Mouse (Mus musculus): Measurements from ENCODE around the gene Kank4. TPM values are rescaled to one million over a fixed set of nuclear protein-coding genes. Genes with fewer than 3 reads are reported as not detected.
"Not testable (repeated sequence)": the region's sequence is repeated elsewhere in the genome, so short reads cannot be mapped to it uniquely, and the experiment has no call there.

The Kank4 gene
- total RNA-seq (2015) (not detected in 2 replicates), total RNA-seq (2017) (0.04 TPM in 1 of 2 replicates, not detected in the other)

DNA sequence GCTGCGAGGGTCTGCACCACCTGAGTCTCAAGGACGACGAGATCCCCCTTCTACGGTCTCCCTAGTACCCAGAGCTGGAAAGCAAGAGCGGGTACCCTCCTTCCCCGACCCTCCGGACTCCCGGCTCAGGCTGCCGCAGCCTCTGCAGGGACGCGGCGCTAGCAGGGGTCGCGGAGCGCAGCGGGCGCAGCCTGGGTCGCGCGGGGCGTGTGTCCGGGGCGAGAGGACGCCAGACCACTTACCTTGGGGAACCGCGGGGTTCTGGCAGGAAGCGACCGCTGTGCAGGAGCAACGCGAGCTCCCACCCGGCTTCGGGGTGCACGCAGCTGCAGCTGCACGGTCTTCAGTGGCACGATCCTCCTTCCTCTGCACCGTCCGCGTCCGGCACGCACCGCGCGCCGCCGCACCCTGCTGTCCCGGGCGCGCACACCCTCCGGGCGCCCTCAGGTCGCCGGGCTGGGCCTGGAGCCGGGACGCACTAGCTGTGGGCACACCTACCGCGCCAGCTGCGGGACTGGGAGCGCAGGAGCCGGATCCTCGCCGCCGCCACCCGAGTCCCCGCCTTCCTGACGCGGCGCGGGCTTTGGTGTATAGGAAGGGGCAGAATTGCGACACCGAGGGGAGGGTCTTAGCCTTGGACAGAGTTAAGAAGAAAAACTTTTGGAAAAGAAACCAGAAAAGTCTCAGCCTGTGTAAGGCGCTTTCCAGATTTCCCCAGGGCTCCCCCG, at the start of gene Kank4:
Kank4 (minus strand) TSS at position 354 of the 728 bp plus-strand sequence.
- no peak for ATAC-seq (ENCODE audit: poor library complexity, severe bottlenecking)

GRCm38 (mm10) chr4:98865386-98866237, 48.3 kb upstream of the Kank4 start:
- no peak for ATAC-seq (ENCODE audit: poor library complexity, severe bottlenecking)

DNA sequence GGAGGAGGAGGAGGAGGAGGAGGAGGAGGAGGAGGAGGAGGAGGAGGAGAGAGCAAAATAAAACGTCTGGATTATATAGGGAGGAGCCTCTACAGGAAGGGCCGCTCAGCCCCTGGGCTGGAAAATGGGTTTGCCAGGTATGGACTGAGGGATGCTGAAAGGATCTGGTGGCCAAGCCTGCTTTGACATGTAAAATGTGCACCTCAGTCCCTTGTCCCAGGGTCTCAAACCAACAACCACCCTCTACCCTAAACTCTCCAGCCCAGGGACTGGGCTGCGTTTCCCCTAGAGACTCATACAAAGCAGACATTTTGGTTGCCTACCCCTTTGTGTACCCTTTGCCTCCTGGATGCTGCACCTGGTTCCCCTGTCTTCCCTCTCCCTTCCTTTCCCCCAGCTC, 47.2 kb upstream of the Kank4 start:
- ATAC-seq (ENCODE audit: poor library complexity, severe bottlenecking), result no peak

DNA sequence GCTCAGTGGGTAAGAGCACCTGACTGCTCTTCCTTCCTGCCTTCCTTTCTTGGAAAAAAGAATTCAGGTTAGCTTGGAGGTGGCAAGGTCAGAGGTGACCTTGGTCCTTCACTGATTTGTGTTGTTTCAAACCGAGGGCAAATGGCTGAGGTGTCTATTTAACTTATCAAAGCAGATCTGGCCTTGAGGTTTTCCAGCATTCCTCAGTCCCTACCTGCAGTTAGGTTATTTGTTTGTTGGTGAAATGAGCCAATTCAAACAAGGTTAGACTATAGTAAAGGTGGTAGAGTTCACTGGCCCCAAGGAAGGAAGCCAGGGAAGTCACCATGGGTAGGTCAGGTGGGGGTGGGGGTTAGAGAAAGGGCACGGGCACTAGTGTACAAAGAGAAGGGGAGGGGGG, 46.8 kb upstream of the Kank4 start:
- no peak for ATAC-seq (ENCODE audit: poor library complexity, severe bottlenecking)

- ATAC-seq (ENCODE audit: poor library complexity, severe bottlenecking), result no peak
Observed at GRCm38 (mm10) chr4:98863451-98863850, 46.1 kb upstream of the Kank4 start.

GRCm38 (mm10) chr4:98858151-98858855, 41.0 kb upstream of the Kank4 start:
- ATAC-seq (ENCODE audit: poor library complexity, severe bottlenecking), result no peak

- no peak for ATAC-seq (ENCODE audit: poor library complexity, severe bottlenecking)
Observed at GRCm38 (mm10) chr4:98857037-98857648, 39.8 kb upstream of the Kank4 start.

DNA sequence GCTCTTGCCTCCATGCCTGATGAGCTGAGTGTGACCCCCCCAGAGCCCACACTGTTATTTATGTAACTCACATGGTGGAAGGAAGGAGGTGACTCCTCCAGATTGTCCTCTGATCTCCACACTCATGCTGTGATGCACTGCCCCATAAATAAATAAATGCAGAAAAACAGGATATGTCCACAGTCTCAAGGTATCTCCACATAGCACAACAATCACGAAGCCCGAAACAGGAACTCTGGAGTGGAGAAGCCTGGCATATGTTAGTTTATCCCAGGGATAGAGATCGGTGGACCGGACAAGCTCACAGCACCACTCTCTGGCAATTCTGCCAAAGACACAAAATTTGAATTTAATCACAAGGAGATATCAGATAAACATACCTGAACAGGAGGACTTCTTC, 36.6 kb upstream of the Kank4 start:
- ATAC-seq (ENCODE audit: poor library complexity, severe bottlenecking), result no peak

GRCm38 (mm10) chr4:98850485-98850884, 33.1 kb upstream of the Kank4 start:
- not testable (repeated sequence) for ATAC-seq (ENCODE audit: poor library complexity, severe bottlenecking)

- ATAC-seq (ENCODE audit: poor library complexity, severe bottlenecking), result no peak
Observed at GRCm38 (mm10) chr4:98847120-98847885, 30.0 kb upstream of the Kank4 start.

DNA sequence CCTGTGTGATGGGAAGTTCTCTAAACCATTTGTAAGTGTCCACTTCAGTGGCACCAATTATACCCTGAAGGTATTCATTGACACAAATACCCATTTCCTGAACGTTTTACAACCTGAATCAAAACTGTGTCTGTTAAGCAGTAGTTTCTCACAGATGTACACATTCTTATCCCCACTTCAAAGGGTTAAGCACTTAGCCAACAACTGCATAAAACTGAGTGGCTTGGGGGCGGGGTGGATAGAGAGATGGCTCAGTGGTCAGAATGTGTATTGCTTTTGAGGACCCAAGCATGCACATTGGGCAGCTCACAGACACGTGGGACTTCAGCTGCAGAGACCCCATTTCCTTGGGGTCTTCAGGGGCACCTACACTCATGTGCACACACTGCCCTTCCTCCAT, 29.1 kb upstream of the Kank4 start:
- ATAC-seq (ENCODE audit: poor library complexity, severe bottlenecking), result no peak

DNA sequence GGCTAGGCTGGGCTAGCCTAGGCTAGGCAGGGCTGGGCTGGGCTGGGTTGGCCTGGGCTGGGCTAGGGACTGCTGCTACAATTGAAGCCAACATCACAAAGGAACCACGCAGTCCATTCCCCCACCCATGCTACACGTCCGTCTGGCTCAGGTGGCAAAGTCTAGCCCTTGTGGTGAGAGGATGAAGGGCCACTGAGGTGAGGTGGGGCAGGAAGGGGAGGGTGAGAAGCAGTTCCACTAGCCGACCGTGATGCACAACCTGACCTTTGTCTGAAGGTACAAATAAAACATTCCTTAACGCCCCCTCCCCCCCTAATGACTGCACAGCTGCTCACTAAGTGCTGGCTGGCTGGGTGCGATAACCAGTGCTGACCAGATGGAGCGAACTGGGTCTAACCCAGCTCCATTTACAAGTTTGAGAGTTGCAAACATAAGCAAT, 28.4 kb upstream of the Kank4 start:
- no peak for ATAC-seq (ENCODE audit: poor library complexity, severe bottlenecking)

- ATAC-seq (ENCODE audit: poor library complexity, severe bottlenecking), result no peak
Observed at GRCm38 (mm10) chr4:98845201-98845600, 27.9 kb upstream of the Kank4 start.

DNA sequence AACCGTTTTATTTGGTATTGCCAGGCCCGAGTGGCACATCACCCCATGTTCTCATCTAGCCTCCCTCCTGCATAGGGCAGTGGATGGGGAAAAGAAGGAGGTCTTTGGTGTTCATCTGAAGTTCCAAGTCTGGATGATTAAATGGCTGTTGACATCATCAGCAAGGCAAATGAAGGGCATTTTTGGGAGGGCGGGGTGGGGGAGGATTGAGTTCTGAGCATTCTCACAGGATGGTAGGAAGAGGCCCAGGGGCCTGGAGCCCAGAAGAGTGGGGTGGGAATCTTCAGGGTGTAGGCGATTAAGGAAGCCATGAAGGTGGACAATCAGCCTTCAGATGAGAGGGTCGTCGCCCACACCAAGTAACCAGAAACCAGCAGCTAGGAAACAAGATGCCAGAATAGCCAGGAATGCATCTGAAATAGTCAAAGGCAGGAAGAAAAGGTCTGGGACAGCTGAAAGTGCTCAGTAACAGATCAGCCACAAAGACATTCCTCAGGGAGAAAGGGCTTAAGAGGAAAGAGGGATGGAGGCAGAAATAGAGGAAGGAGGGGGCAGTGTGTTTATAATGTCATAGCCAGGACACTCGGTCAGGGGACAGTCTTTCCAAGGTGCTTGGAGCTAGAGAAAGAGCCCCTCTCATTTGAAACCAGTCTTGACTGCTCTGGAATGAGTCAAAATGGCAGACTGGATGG, 26.7 kb upstream of the Kank4 start:
- no peak for ATAC-seq (ENCODE audit: poor library complexity, severe bottlenecking)

DNA sequence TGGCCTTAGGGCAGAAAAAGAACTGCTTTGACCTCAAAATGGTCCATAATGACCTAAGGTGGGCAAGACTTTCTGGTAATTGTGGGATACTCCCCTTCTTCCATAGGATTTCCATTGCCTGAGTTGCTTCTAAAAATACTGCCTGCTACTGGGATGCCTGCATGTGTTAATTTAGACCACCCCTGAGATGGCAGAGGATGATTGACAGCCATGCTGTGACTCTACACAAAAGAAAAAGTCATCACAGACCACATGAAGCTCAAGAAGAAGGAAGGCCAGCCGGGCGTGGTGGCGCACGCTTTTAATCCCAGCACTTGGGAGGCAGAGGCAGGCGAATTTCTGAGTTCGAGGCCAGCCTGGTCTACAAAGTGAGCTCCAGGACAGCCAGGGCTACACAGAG, 23.9 kb upstream of the Kank4 start:
- not testable (repeated sequence) for ATAC-seq (ENCODE audit: poor library complexity, severe bottlenecking)

- ATAC-seq (ENCODE audit: poor library complexity, severe bottlenecking), result no peak
Observed at GRCm38 (mm10) chr4:98840526-98840925, 23.2 kb upstream of the Kank4 start.

GRCm38 (mm10) chr4:98838913-98839312, 21.6 kb upstream of the Kank4 start:
- ATAC-seq (ENCODE audit: poor library complexity, severe bottlenecking), result no peak

GRCm38 (mm10) chr4:98837715-98838505, 20.6 kb upstream of the Kank4 start:
- ATAC-seq (ENCODE audit: poor library complexity, severe bottlenecking), result no peak

- no peak for ATAC-seq (ENCODE audit: poor library complexity, severe bottlenecking)
Observed at GRCm38 (mm10) chr4:98836519-98836918, 19.2 kb upstream of the Kank4 start.
